In genomic region chr15:12243792-12244191, GRCm38 (mm10) we compare ENCODE assay signal across 12 mouse cellular contexts. TPM values are rescaled to one million over a fixed set of nuclear protein-coding genes. Genes with fewer than 3 reads are reported as not detected.
DNase-seq lines count a peak whose midpoint lies in the region; ATAC-seq and TF ChIP-seq lines count a peak whose summit lies in the region.
"Had no signal": no experiment of that assay in that cellular context is flagged by ENCODE, and none has a peak within 500 bp of the region (broad histone marks: within the 10 kb centered on the region; RNA-seq: fewer than 3 reads in every experiment).

No protein-coding gene starts in this region.

- WGBS in lung, postnatal 0 days = 59% methylated on average over 3 of the region's 3 CpGs
- 57% methylated on average over 3 of the region's 3 CpGs for WGBS in heart, embryonic 13.5 days

- no peak overlapping the region for H3K4me2 ChIP-seq in lung, postnatal 0 days (replicated peaks; ENCODE audit: low read depth, low read length)
- no peak overlapping the region for H3K4me2 ChIP-seq in heart, embryonic 13.5 days
- H3K4me2 ChIP-seq: embryonic facial prominence, embryonic 12.5 days had no signal

- TF ChIP-seq CTCF in lung, postnatal 0 days (IDR thresholded peaks at IDR 0.05) = no peak

- peaks cover 16% of the 10 kb centered on the region; the same call in 1 of the 2 replicates for H3K36me3 ChIP-seq in lung, postnatal 0 days (ENCODE audit: insufficient read depth, low read length)
- H3K36me3 ChIP-seq in heart, embryonic 13.5 days = peaks cover 46% of the 10 kb centered on the region

- no peaks in the 10 kb centered on the region; the same call in 1 of the 2 replicates for H3K4me1 ChIP-seq in lung, postnatal 0 days (ENCODE audit: insufficient read depth, low read depth, low read length)
- H3K4me1 ChIP-seq in heart, embryonic 13.5 days = peaks cover 49% of the 10 kb centered on the region
- H3K4me1 ChIP-seq: embryonic facial prominence, embryonic 12.5 days had no signal

- no peak for TF ChIP-seq EP300 in lung, postnatal 0 days (IDR thresholded peaks at IDR 0.05)

- DNase-seq in adrenal gland, adult (ENCODE audit: inconsistent age in 2 of 2, low spot score in 1 of 2) = peak; percentile 70 to 71
- no peak for DNase-seq in adrenal gland, postnatal 25 days
- DNase-seq in lung, postnatal 0 days (ENCODE audit: low spot score) = no peak
- no peak for DNase-seq in lung, postnatal 4 days
- DNase-seq in lung, postnatal 36 days = peak; percentile 65
- DNase-seq in thymus, postnatal 36 days = no peak
- DNase-seq: left cerebral cortex, postnatal 4 days had no signal

- H3K27me3 ChIP-seq in lung, postnatal 0 days (replicated peaks; ENCODE audit: insufficient read depth, low read length) = no peaks in the 10 kb centered on the region
- no peaks in the 10 kb centered on the region for H3K27me3 ChIP-seq in heart, embryonic 13.5 days (replicated peaks)
- H3K27me3 ChIP-seq: embryonic facial prominence, embryonic 12.5 days had no signal

- H3K9me3 ChIP-seq in lung, postnatal 0 days (ENCODE audit: low read length) = no peaks in the 10 kb centered on the region
- H3K9me3 ChIP-seq in heart, embryonic 13.5 days = no peaks in the 10 kb centered on the region
- H3K9me3 ChIP-seq: embryonic facial prominence, embryonic 12.5 days had no signal

- no peak overlapping the region for H3K27ac ChIP-seq in lung, postnatal 0 days (ENCODE audit: low read length)
- peak overlapping the region; percentile 57 for H3K27ac ChIP-seq in heart, embryonic 13.5 days (replicated peaks)
- H3K27ac ChIP-seq: embryonic facial prominence, embryonic 12.5 days; macrophage had no signal

- H3K9ac ChIP-seq in lung, postnatal 0 days (replicated peaks; ENCODE audit: low read depth) = no peak overlapping the region
- H3K9ac ChIP-seq in heart, embryonic 13.5 days = no peak overlapping the region
- H3K9ac ChIP-seq: embryonic facial prominence, embryonic 12.5 days had no signal

- peak; percentile 33; the same call in 1 of the 2 replicates for ATAC-seq in lung, postnatal 0 days
- no peak for ATAC-seq in heart, embryonic 13.5 days (ENCODE audit: extremely low read depth, insufficient number of reproducible peaks, low FRiP score, low TSS enrichment)
- ATAC-seq in CD4-positive, CD25-positive, alpha-beta regulatory T cell, adult 4 months = no peak
- ATAC-seq: intestine, embryonic 16.5 days had no signal

- H3K4me3 ChIP-seq in lung, postnatal 0 days (ENCODE audit: low read depth, low read length) = no peak overlapping the region
- H3K4me3 ChIP-seq in heart, embryonic 13.5 days = no peak overlapping the region
- H3K4me3 ChIP-seq: embryonic facial prominence, embryonic 12.5 days had no signal

RNA-seq across cellular contexts. Expression of gene Mtmr12, which starts 39.0 kb away (rescaled TPM):
- total RNA-seq in adrenal gland, postnatal 25 days (2021) = 15.7 and 23.0 TPM in 2 replicates
- polyA plus RNA-seq in lung, postnatal 0 days (2015; fragmentation: Nextera tagmentation; extraction: Ambion mirVana) = 12.3 and 14.6 TPM in 2 replicates
- 11.4 and 12.0 TPM in 2 replicates for polyA plus RNA-seq in heart, embryonic 13.5 days (2015; fragmentation: Nextera tagmentation; extraction: Ambion mirVana)
- 10 to 100 TPM; 20.1 to 22.6 TPM for polyA plus RNA-seq in CD4-positive, CD25-positive, alpha-beta regulatory T cell, adult 4 months (2017; shearing (Covaris generic))

Comparison
In these comparisons a context has a peak if more than half of its experiments do, and no peak if none do; other contexts are left out.
1. DNase-seq: peak in adrenal gland, adult (2 of 2) and lung, postnatal 36 days (single experiment); none in adrenal gland, postnatal 25 days (single experiment), lung, postnatal 0 days (single experiment), lung, postnatal 4 days (0 of 2) and thymus, postnatal 36 days (0 of 2).